Mouse (Mus musculus): ENCODE data around the gene Rpn1. TPM values are rescaled to one million over a fixed set of nuclear protein-coding genes. Genes with fewer than 3 reads are reported as not detected.
A peak's percentile ranks its signal among the peaks of the same experiment; 100 is the strongest.

Gene Rpn1
- polyA plus RNA-seq, 1 experiment from 2014 or later, result 279 TPM

DNA sequence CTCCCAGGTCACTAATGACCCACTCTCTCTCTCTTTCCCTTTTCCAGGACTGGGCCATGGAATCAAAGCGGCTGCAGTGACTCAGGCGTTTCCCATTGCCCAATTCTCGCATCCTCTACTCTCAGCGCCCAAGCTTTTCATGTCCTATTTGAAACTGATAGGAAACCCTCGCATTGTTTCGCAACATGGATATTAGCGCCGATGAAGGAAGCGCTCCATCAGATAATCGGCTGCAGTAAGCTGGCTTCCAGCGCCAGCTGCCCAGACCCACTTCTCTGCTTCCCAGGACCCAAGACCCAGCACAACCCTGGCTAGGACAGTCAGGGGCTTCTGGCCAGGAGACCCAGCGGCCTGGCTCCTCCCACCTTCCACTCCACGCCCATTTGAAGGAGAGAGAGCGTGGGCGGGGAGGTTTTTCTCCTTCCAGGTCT, 51.9 kb downstream of the Rpn1 start:
- peak overlapping the region; percentile 49; the same call in 1 of the 2 replicates for H3K9ac ChIP-seq (ENCODE audit: low read length)
- 27% methylated on average over 15 of the region's 15 CpGs for WGBS
- H3K4me3 ChIP-seq (ENCODE audit: low read depth, low read length), result no peak overlapping the region; the same call in 1 of the 2 replicates
- H3K4me2 ChIP-seq (ENCODE audit: low read length), result peak overlapping the region; percentile 45
- ATAC-seq (0 out of 2 replicates have a peak, but pooled peaks have one; percentile 27), DNase-seq (ENCODE audit: low spot score) (peak; percentile 31)
- no peaks in the 10 kb centered on the region for H3K27me3 ChIP-seq (replicated peaks; ENCODE audit: control insufficient read depth, insufficient read depth, low read length)
- no peaks in the 10 kb centered on the region for H3K36me3 ChIP-seq (ENCODE audit: control insufficient read depth, insufficient read depth, low read length)
- no peak overlapping the region for H3K27ac ChIP-seq (ENCODE audit: low read depth, low read length)
- H3K4me1 ChIP-seq (ENCODE audit: control insufficient read depth, insufficient read depth, low read length), result peaks cover 6% of the 10 kb centered on the region; the same call in 1 of the 2 replicates
- no peaks in the 10 kb centered on the region for H3K9me3 ChIP-seq (replicated peaks; ENCODE audit: control insufficient read depth, low read length)

DNA sequence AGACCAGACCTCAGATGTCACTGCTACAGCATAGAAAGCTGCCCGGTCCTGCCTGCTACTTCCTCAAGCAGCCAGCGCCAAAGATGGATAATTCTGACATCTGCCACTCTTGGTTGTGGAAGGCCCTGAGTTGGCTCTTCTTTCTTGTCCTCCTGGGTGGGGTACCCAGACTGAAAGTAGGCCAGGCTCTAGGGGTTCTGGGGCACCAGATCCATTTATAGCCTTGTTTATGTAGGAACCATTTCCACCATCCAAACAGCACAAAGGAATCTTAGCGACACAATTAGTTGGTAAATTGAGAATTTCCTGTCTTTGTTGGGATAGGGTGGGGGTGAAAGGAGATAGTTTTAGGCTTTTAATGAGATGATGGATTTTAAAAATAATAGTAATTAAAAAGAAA, 54.2 kb downstream of the Rpn1 start:
- ATAC-seq, result no peak
- H3K4me1 ChIP-seq (ENCODE audit: control insufficient read depth, insufficient read depth, low read length), result no peaks in the 10 kb centered on the region
- no peak overlapping the region for H3K4me3 ChIP-seq (ENCODE audit: low read depth, low read length)
- no peak overlapping the region for H3K4me2 ChIP-seq (ENCODE audit: low read length)
- no peak overlapping the region for H3K9ac ChIP-seq (ENCODE audit: low read length)
- no peaks in the 10 kb centered on the region for H3K36me3 ChIP-seq (ENCODE audit: control insufficient read depth, insufficient read depth, low read length)
- H3K27ac ChIP-seq (ENCODE audit: low read depth, low read length), result no peak overlapping the region
- H3K27me3 ChIP-seq (replicated peaks; ENCODE audit: control insufficient read depth, insufficient read depth, low read length), result no peaks in the 10 kb centered on the region
- DNase-seq (ENCODE audit: low spot score), result no peak
- no peaks in the 10 kb centered on the region for H3K9me3 ChIP-seq (replicated peaks; ENCODE audit: control insufficient read depth, low read length)
- WGBS, result 86% methylated on average over 3 of the region's 3 CpGs

GRCm38 (mm10) chr6:88140264-88140663, 56.0 kb downstream of the Rpn1 start:
- Histone ChIP-seq H3K4me1 (ENCODE audit: control insufficient read depth, insufficient read depth, low read length) (no peaks in the 10 kb centered on the region), H3K4me3 (ENCODE audit: low read depth, low read length) (no peak overlapping the region), H3K27ac (ENCODE audit: low read depth, low read length) (no peak overlapping the region), H3K9me3 (replicated peaks; ENCODE audit: control insufficient read depth, low read length) (no peaks in the 10 kb centered on the region), H3K27me3 (replicated peaks; ENCODE audit: control insufficient read depth, insufficient read depth, low read length) (no peaks in the 10 kb centered on the region), H3K4me2 (ENCODE audit: low read length) (no peak overlapping the region), H3K9ac (ENCODE audit: low read length) (no peak overlapping the region), H3K36me3 (ENCODE audit: control insufficient read depth, insufficient read depth, low read length) (no peaks in the 10 kb centered on the region)
- WGBS, result 50% methylated on average over 8 of the region's 8 CpGs
- DNase-seq (ENCODE audit: low spot score), result peak; percentile 83
- peak; percentile 50; the same call in 1 of the 2 replicates for ATAC-seq

DNA sequence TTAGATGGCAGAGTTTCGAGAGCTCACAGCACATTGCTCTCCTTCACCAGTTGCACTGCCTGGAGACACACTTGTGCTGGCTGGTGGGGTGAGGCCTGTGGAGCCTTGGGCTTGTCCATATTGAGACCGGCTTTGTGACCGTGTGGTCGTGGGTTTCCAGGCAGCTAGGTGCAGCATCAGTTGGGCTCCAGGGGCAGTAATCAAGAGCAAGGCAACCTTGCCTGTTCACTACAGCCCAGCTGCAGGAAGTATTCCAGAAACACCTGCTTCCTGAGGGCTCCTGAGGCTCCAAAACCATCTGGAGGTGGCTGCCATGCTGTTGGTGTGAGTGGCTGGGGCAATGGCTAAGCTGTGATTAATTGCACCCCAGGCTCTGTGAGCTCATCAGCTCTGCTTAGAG, 61.5 kb downstream of the Rpn1 start:
- DNase-seq (ENCODE audit: low spot score) (no peak), ATAC-seq (no peak)
- Histone ChIP-seq H3K36me3 (ENCODE audit: control insufficient read depth, insufficient read depth, low read length) (no peaks in the 10 kb centered on the region), H3K4me3 (ENCODE audit: low read depth, low read length) (no peak overlapping the region), H3K27ac (ENCODE audit: low read depth, low read length) (no peak overlapping the region), H3K9me3 (replicated peaks; ENCODE audit: control insufficient read depth, low read length) (no peaks in the 10 kb centered on the region), H3K9ac (ENCODE audit: low read length) (no peak overlapping the region), H3K27me3 (replicated peaks; ENCODE audit: control insufficient read depth, insufficient read depth, low read length) (no peaks in the 10 kb centered on the region), H3K4me2 (ENCODE audit: low read length) (no peak overlapping the region), H3K4me1 (ENCODE audit: control insufficient read depth, insufficient read depth, low read length) (no peaks in the 10 kb centered on the region; the same call in 1 of the 2 replicates)
- WGBS, result 71% methylated on average over 4 of the region's 4 CpGs

DNA sequence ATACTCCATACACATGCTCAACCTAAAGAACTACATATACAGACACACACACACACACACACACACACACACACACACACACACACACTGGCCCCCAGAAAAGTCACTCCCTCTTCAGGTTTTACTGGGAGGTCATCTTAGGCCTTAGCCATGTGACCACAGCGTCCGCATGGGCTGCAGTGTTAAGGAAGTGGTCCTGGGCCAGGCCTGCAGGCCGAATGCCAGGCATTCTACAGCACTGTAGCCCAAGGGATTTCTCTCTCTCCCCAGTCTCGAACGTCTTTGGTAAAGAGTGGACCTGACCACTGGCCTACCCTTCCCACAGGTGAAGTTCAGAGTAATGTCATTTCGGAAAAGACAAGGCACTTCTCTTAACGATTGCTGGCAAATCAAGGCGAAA, 62.3 kb downstream of the Rpn1 start:
- no peak overlapping the region for H3K4me3 ChIP-seq (ENCODE audit: low read depth, low read length)
- no peak for ATAC-seq
- no peak overlapping the region for H3K4me2 ChIP-seq (ENCODE audit: low read length)
- no peaks in the 10 kb centered on the region; the same call in 1 of the 2 replicates for H3K4me1 ChIP-seq (ENCODE audit: control insufficient read depth, insufficient read depth, low read length)
- no peaks in the 10 kb centered on the region for H3K27me3 ChIP-seq (replicated peaks; ENCODE audit: control insufficient read depth, insufficient read depth, low read length)
- H3K27ac ChIP-seq (ENCODE audit: low read depth, low read length), result no peak overlapping the region
- no peaks in the 10 kb centered on the region for H3K9me3 ChIP-seq (replicated peaks; ENCODE audit: control insufficient read depth, low read length)
- 84% methylated on average over 8 of the region's 8 CpGs for WGBS
- DNase-seq (ENCODE audit: low spot score), result no peak
- no peak overlapping the region for H3K9ac ChIP-seq (ENCODE audit: low read length)
- H3K36me3 ChIP-seq (ENCODE audit: control insufficient read depth, insufficient read depth, low read length), result no peaks in the 10 kb centered on the region

- H3K36me3 ChIP-seq (ENCODE audit: control insufficient read depth, insufficient read depth, low read length), result no peaks in the 10 kb centered on the region
- no peak overlapping the region for H3K4me3 ChIP-seq (ENCODE audit: low read depth, low read length)
- no peaks in the 10 kb centered on the region; the same call in 1 of the 2 replicates for H3K4me1 ChIP-seq (ENCODE audit: control insufficient read depth, insufficient read depth, low read length)
- H3K4me2 ChIP-seq (ENCODE audit: low read length), result no peak overlapping the region
- H3K27ac ChIP-seq (ENCODE audit: low read depth, low read length), result no peak overlapping the region
- DNase-seq (ENCODE audit: low spot score), result peak; percentile 39
- H3K9ac ChIP-seq (ENCODE audit: low read length), result no peak overlapping the region
- H3K27me3 ChIP-seq (replicated peaks; ENCODE audit: control insufficient read depth, insufficient read depth, low read length), result no peaks in the 10 kb centered on the region
- no peaks in the 10 kb centered on the region for H3K9me3 ChIP-seq (replicated peaks; ENCODE audit: control insufficient read depth, low read length)
- 63% methylated on average over 16 of the region's 16 CpGs for WGBS
- peak; percentile 46; the same call in 1 of the 2 replicates for ATAC-seq
These were observed 63.2 kb downstream of the Rpn1 start for GRCm38 (mm10) chr6:88147411-88148003.

DNA sequence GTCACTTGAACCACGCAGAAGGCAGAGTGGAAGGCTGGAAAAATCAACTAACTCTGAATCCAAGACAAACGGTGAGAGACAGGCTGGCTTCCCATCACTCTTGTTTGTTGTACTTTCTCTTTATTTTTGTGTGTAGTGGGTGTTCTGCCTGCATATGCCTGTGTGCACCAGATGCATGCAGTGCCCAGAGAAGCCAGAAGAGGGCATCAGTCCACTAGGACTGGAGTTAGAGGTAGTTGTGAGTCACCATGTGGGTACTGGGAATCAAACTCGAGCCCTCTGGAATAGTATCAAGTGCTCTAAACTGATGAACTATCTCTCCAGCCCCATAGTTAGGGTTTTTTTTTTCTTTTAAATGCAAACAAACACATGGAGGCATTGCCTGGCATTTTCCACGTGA, 67.1 kb downstream of the Rpn1 start:
- Histone ChIP-seq H3K36me3 (ENCODE audit: control insufficient read depth, insufficient read depth, low read length) (no peaks in the 10 kb centered on the region), H3K4me3 (ENCODE audit: low read depth, low read length) (no peak overlapping the region), H3K27me3 (replicated peaks; ENCODE audit: control insufficient read depth, insufficient read depth, low read length) (no peaks in the 10 kb centered on the region), H3K9me3 (replicated peaks; ENCODE audit: control insufficient read depth, low read length) (no peaks in the 10 kb centered on the region), H3K27ac (ENCODE audit: low read depth, low read length) (no peak overlapping the region), H3K9ac (ENCODE audit: low read length) (no peak overlapping the region), H3K4me2 (ENCODE audit: low read length) (no peak overlapping the region), H3K4me1 (ENCODE audit: control insufficient read depth, insufficient read depth, low read length) (no peaks in the 10 kb centered on the region; the same call in 1 of the 2 replicates)
- no peak for DNase-seq (ENCODE audit: low spot score)
- 70% methylated on average over 4 of the region's 4 CpGs for WGBS
- no peak for ATAC-seq

DNA sequence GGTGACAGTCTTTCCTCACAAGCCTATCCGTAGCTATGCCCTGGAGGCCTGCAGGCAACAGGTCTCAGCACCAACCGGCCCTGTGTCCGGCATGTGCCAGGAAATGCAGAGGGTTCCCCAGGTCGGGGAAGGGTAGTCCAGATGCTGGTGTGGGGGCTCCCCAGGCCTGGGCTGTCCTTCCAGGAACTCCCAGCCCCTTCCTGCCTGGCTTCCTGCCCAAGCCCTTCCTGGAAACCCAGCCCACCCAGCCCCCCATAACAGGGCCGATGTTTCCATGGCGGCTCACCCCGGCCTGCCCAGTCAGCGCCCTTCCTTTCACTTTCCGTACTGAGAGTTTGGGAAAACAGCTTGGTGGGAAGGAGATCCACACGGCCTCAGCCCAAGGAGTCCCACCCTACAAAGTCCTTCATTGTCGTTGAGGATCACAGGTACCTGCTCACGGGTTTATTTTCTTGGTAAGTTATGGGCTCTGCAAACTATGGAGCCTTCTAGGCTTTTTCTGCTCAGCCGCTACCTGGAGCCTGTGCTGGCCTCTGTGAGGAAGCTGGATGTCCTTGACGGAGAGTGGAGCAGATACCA, 67.9 kb downstream of the Rpn1 start:
- H3K4me3 ChIP-seq (ENCODE audit: low read depth, low read length), result no peak overlapping the region
- H3K36me3 ChIP-seq (ENCODE audit: control insufficient read depth, insufficient read depth, low read length), result no peaks in the 10 kb centered on the region
- 91% methylated on average over 14 of the region's 14 CpGs for WGBS
- no peak overlapping the region for H3K4me2 ChIP-seq (ENCODE audit: low read length)
- no peak overlapping the region for H3K27ac ChIP-seq (ENCODE audit: low read depth, low read length)
- H3K27me3 ChIP-seq (replicated peaks; ENCODE audit: control insufficient read depth, insufficient read depth, low read length), result no peaks in the 10 kb centered on the region
- no peaks in the 10 kb centered on the region; the same call in 1 of the 2 replicates for H3K4me1 ChIP-seq (ENCODE audit: control insufficient read depth, insufficient read depth, low read length)
- H3K9ac ChIP-seq (ENCODE audit: low read length), result no peak overlapping the region
- ATAC-seq (no peak), DNase-seq (ENCODE audit: low spot score) (no peak)
- H3K9me3 ChIP-seq (replicated peaks; ENCODE audit: control insufficient read depth, low read length), result no peaks in the 10 kb centered on the region

- ATAC-seq (no peak), DNase-seq (ENCODE audit: low spot score) (no peak)
- H3K27me3 ChIP-seq (replicated peaks; ENCODE audit: control insufficient read depth, insufficient read depth, low read length), result no peaks in the 10 kb centered on the region
- no peak overlapping the region for H3K4me2 ChIP-seq (ENCODE audit: low read length)
- H3K4me3 ChIP-seq (ENCODE audit: low read depth, low read length), result no peak overlapping the region
- H3K36me3 ChIP-seq (ENCODE audit: control insufficient read depth, insufficient read depth, low read length), result no peaks in the 10 kb centered on the region
- H3K9me3 ChIP-seq (replicated peaks; ENCODE audit: control insufficient read depth, low read length), result no peaks in the 10 kb centered on the region
- H3K27ac ChIP-seq (ENCODE audit: low read depth, low read length), result no peak overlapping the region
- 77% methylated on average over 6 of the region's 6 CpGs for WGBS
- H3K4me1 ChIP-seq (ENCODE audit: control insufficient read depth, insufficient read depth, low read length), result no peaks in the 10 kb centered on the region
- no peak overlapping the region for H3K9ac ChIP-seq (ENCODE audit: low read length)
These were observed 68.7 kb downstream of the Rpn1 start for GRCm38 (mm10) chr6:88152979-88153378.

Measured in forebrain, embryonic 14.5 days (tissue).